Mouse (Mus musculus): ENCODE results near the gene Tex13c3. TPM values are rescaled to one million over a fixed set of nuclear protein-coding genes. Genes with fewer than 3 reads are reported as not detected.
"Not testable (repeated sequence)": the region's sequence is repeated elsewhere in the genome, so short reads cannot be mapped to it uniquely, and the experiment has no call there.

Gene Tex13c3
- not detected in 2 replicates for polyA plus RNA-seq (2015; fragmentation: Nextera tagmentation; extraction: Ambion mirVana)

DNA sequence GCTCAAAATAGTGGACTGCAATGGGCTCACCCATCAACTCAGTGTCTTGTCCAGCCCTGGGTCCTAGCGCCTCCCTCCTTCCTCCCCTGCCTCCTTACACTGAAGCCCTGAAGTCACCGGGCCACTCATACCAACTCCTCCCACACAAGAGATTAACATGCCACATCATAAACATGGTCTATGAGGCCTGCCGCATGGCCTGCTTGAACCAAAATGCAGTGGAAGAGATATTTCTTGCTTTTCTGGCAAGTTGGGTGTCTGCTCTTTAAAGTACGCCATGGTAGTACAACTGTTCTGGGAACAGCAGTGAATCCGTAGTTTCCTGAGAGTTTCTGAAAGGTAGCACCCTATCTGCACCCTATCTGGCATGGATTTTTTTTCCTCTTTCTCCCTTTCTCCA is at the start of gene Tex13c3:
Gene Tex13c3 (minus strand): TSS at position 101 of the 400 bp plus-strand sequence.
- not testable (repeated sequence) for H3K4me2 ChIP-seq; H3K4me1 ChIP-seq (replicated peaks); H3K9me3 ChIP-seq (replicated peaks); H3K4me3 ChIP-seq (replicated peaks); H3K27ac ChIP-seq; DNase-seq; H3K9ac ChIP-seq; H3K36me3 ChIP-seq; ATAC-seq (ENCODE audit: low read depth); H3K27me3 ChIP-seq
- 79% methylated on average over 5 of the region's 5 CpGs for WGBS (ENCODE audit: insufficient replicate concordance)

DNA sequence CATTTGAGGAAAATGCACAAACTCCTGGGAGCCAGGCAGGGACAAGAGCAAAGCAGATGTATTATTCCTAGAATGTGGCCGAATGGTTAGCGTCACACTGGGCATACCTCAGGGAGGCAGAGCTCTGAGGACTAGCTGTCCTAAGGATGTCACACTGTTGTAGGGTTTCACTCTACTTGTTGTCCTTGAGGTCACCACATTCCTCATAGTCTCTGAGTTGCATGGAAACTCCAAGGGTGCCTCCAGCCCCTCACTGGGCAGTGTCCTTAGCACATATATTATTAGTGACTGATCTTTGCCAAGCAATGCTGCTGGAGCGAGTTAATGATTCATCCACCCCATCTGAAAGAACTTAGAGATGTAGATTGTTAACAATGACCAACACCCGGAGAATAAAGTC is 8.6 kb upstream of the Tex13c3 start:
- Histone ChIP-seq H3K9me3 (replicated peaks) (no peaks in the 10 kb centered on the region), H3K36me3 (no peaks in the 10 kb centered on the region), H3K9ac (no peak overlapping the region), H3K27ac (no peak overlapping the region), H3K4me3 (replicated peaks) (no peak overlapping the region), H3K4me2 (no peak overlapping the region), H3K27me3 (no peaks in the 10 kb centered on the region), H3K4me1 (replicated peaks) (no peaks in the 10 kb centered on the region)
- 55% methylated on average over 4 of the region's 4 CpGs for WGBS (ENCODE audit: insufficient replicate concordance)
- ATAC-seq (ENCODE audit: low read depth) (no peak), DNase-seq (no peak)
